Mouse (Mus musculus) lung, postnatal 0 days (tissue): ENCODE measurements at regions not wholly inside any gene's neighbourhood (a gene's known extent, or its start where the extent isn't known, plus 50 kb on each side); places are given as distances from the start of the nearest gene placed in this dataset.

Source experiments
- CTCF ChIP-seq: IDR thresholded peaks from 2 replicates; pipeline ENCODE4 v1.5.1; 2016; ENCODE audit warnings: antibody characterized with exemption, mild to moderate bottlenecking
- EP300 ChIP-seq: IDR thresholded peaks from 2 replicates; pipeline ENCODE4 v1.6.1; 2016; ENCODE audit warnings: antibody characterized with exemption, mild to moderate bottlenecking, control low read depth

DNA sequence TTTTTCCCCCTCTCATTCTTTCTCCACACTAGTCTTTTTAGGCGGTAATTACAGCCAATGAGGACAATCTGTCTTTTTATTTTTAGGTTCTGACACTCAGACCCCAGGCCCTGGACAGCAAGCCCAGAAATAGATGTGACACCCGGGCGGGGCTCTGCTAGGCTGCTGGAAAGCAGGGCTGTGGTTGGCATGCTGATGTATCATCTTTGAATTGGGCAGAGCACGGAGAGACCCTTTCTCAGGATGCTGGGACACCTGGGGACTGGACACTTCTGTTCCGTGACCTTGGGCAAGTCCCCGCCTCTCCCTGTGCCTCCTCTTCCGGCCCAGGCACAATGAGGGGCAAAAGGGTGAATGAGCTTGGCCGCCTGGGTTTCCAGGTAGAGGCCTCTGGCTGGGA is 96.8 kb upstream of the Unc5b start:
- no peak for TF ChIP-seq CTCF
- TF ChIP-seq EP300, result no peak
